Comparison of ENCODE assay signal across 11 mouse cellular contexts in genomic region chr6:90700068-90700467, GRCm38 (mm10).
DNase-seq lines count a peak whose midpoint lies in the region; ATAC-seq and TF ChIP-seq lines count a peak whose summit lies in the region.
"Had no signal": no experiment of that assay in that cellular context is flagged by ENCODE, and none has a peak within 500 bp of the region (broad histone marks: within the 10 kb centered on the region; RNA-seq: fewer than 3 reads in every experiment).

No protein-coding gene starts in this region.

- no peaks in the 10 kb centered on the region for H3K36me3 ChIP-seq in embryonic facial prominence, embryonic 14.5 days (ENCODE audit: control insufficient read depth, insufficient read depth, low read length)
- H3K36me3 ChIP-seq in limb, embryonic 14.5 days (ENCODE audit: control insufficient read depth, insufficient read depth, low read length): no peaks in the 10 kb centered on the region
- no peaks in the 10 kb centered on the region for H3K36me3 ChIP-seq in kidney, embryonic 16.5 days (ENCODE audit: insufficient read depth, low read length)

- H3K4me3 ChIP-seq in layer of hippocampus, adult 2 months: no peak overlapping the region
- H3K4me3 ChIP-seq in embryonic facial prominence, embryonic 14.5 days (ENCODE audit: low read depth, low read length): no peak overlapping the region
- no peak overlapping the region for H3K4me3 ChIP-seq in limb, embryonic 14.5 days (replicated peaks; ENCODE audit: low read length)
- no peak overlapping the region for H3K4me3 ChIP-seq in kidney, embryonic 16.5 days (ENCODE audit: low read length)

- peaks cover 44% of the 10 kb centered on the region for H3K4me1 ChIP-seq in embryonic facial prominence, embryonic 14.5 days (ENCODE audit: control insufficient read depth, insufficient read depth, low read length)
- H3K4me1 ChIP-seq in limb, embryonic 14.5 days (ENCODE audit: control insufficient read depth, insufficient read depth, low read length): peaks cover 55% of the 10 kb centered on the region
- peaks cover 32% of the 10 kb centered on the region for H3K4me1 ChIP-seq in kidney, embryonic 16.5 days (ENCODE audit: insufficient read depth, low read length)

- TF ChIP-seq CTCF in layer of hippocampus, adult 2 months (conservative IDR thresholded peaks at IDR 0.05): no peak

- no peak for ATAC-seq in embryonic facial prominence, embryonic 14.5 days (ENCODE audit: low read depth)
- 0 out of 2 replicates have a peak, but pooled peaks have one; percentile 27 for ATAC-seq in limb, embryonic 14.5 days (ENCODE audit: low FRiP score, low read depth)
- ATAC-seq in kidney, embryonic 16.5 days (ENCODE audit: low FRiP score, low TSS enrichment): no peak

- peak; percentile 68 for DNase-seq in gastrocnemius, postnatal 25 days
- DNase-seq in gastrocnemius, postnatal 10 days: no peak
- no peak for DNase-seq in layer of hippocampus, adult 2 months (ENCODE audit: low spot score in 2 of 2)
- DNase-seq in layer of hippocampus, adult 9-11 months: no peak
- DNase-seq in embryonic facial prominence, embryonic 14.5 days (ENCODE audit: low spot score): no peak
- no peak for DNase-seq in limb, embryonic 14.5 days (ENCODE audit: low spot score)
- DNase-seq in frontal cortex, postnatal 36 days (ENCODE audit: low spot score in 2 of 2): no peak
- DNase-seq: kidney, adult 18-20 months; lung, postnatal 14 days; midbrain, embryonic 14.5 days had no signal

- H3K27ac ChIP-seq in layer of hippocampus, adult 2 months: peak overlapping the region; percentile 67
- H3K27ac ChIP-seq in embryonic facial prominence, embryonic 14.5 days (replicated peaks; ENCODE audit: low read depth, low read length): peak overlapping the region; percentile 66
- peak overlapping the region; percentile 73 for H3K27ac ChIP-seq in limb, embryonic 14.5 days (replicated peaks; ENCODE audit: low read depth, low read length)
- H3K27ac ChIP-seq in kidney, embryonic 16.5 days (ENCODE audit: low read length): no peak overlapping the region

- WGBS in embryonic facial prominence, embryonic 14.5 days: 71% methylated on average over 1 of the region's 1 CpGs
- WGBS in limb, embryonic 14.5 days: 24% methylated on average over 1 of the region's 1 CpGs
- 50% methylated on average over 1 of the region's 1 CpGs for WGBS in kidney, embryonic 16.5 days

- no peak for TF ChIP-seq POLR2A in limb, embryonic 14.5 days (IDR thresholded peaks at IDR 0.05; ENCODE audit: borderline replicate concordance, extremely low read depth, insufficient read depth, insufficient read length)

- no peak overlapping the region for H3K4me2 ChIP-seq in embryonic facial prominence, embryonic 14.5 days (ENCODE audit: low read depth, low read length)
- H3K4me2 ChIP-seq in limb, embryonic 14.5 days (replicated peaks; ENCODE audit: low read depth, low read length, severe bottlenecking): no peak overlapping the region
- no peak overlapping the region for H3K4me2 ChIP-seq in kidney, embryonic 16.5 days (replicated peaks; ENCODE audit: low read depth, low read length)

- no peak overlapping the region for H3K9ac ChIP-seq in embryonic facial prominence, embryonic 14.5 days (ENCODE audit: low read depth, low read length)
- H3K9ac ChIP-seq in limb, embryonic 14.5 days (ENCODE audit: low read depth, low read length, severe bottlenecking): 0 out of 2 replicates have a peak overlapping the region, but pooled peaks have one; percentile 0
- H3K9ac ChIP-seq in kidney, embryonic 16.5 days (replicated peaks; ENCODE audit: low read length): no peak overlapping the region

- no peaks in the 10 kb centered on the region for H3K9me3 ChIP-seq in embryonic facial prominence, embryonic 14.5 days (ENCODE audit: control insufficient read depth, low read length)
- H3K9me3 ChIP-seq in limb, embryonic 14.5 days (ENCODE audit: control insufficient read depth, low read length): no peaks in the 10 kb centered on the region
- H3K9me3 ChIP-seq in kidney, embryonic 16.5 days (ENCODE audit: low read length): no peaks in the 10 kb centered on the region

- no peaks in the 10 kb centered on the region for H3K27me3 ChIP-seq in embryonic facial prominence, embryonic 14.5 days (replicated peaks; ENCODE audit: control insufficient read depth, insufficient read depth, low read length)
- H3K27me3 ChIP-seq in limb, embryonic 14.5 days (ENCODE audit: control insufficient read depth, insufficient read depth, low read length): no peaks in the 10 kb centered on the region
- no peaks in the 10 kb centered on the region for H3K27me3 ChIP-seq in kidney, embryonic 16.5 days (ENCODE audit: insufficient read depth, low read length)
